Mouse (Mus musculus) ES-CJ7 (cell line): ENCODE results near the gene Vmn1r80.
"Not testable (repeated sequence)": the region's sequence is repeated elsewhere in the genome, so short reads cannot be mapped to it uniquely, and the experiment has no call there.

Experiments used
- DNase-seq: peaks from one replicate; pipeline ENCODE4 v3.0.0; 2011; ENCODE audit warnings: low read depth, low spot score

Vmn1r80 gene

GRCm38 (mm10) chr7:12188986-12189385 is at the start of gene Vmn1r80:
TSS of gene Vmn1r80 (plus strand) at chr7:12189286.
- DNase-seq: no peak

- DNase-seq: no peak
Measured at GRCm38 (mm10) chr7:12149957-12150356, 39.1 kb upstream of the Vmn1r80 start, which contains the start of gene Vmn1r78. TSS of gene Vmn1r78 (plus strand) at chr7:12150257.

GRCm38 (mm10) chr7:12156463-12156862 is 32.6 kb upstream of the Vmn1r80 start:
- DNase-seq: not testable (repeated sequence)

GRCm38 (mm10) chr7:12170979-12171378 is 18.1 kb upstream of the Vmn1r80 start, which contains the start of gene Vmn1r79:
TSS of gene Vmn1r79 (plus strand) at chr7:12171279.
- DNase-seq: not testable (repeated sequence)

GRCm38 (mm10) chr7:12172926-12173325 is 16.2 kb upstream of the Vmn1r80 start:
- DNase-seq: not testable (repeated sequence)

- DNase-seq: peak; percentile 63
Measured at GRCm38 (mm10) chr7:12204141-12204540, 15.1 kb downstream of the Vmn1r80 start.
